ENCODE assay signal across 19 mouse cellular contexts in the genomic region with DNA sequence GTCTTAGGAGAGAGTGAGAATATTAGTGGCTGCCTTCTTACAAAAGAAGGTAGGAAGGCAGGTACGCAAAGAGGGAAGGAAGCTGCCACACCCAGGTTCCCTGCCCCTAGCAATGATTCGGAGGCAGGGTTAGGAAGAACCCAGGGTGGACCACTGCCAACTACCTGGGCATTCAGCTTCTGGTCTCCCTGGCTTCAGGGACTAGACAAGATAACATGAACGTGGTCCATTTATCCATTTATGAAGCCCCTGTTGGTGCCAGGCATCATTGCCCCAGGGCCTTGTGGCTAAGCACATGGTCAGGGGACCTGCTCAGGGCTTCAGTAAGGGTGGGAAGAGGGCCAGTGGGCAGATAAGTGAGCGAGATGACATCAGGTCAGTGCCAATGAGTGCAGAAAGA.
A peak's percentile ranks its signal among the peaks of the same experiment; 100 is the strongest.
DNase-seq lines count a peak whose midpoint lies in the region; ATAC-seq lines count a peak whose summit lies in the region.
"Had no signal": no experiment of that assay in that cellular context is flagged by ENCODE, and none has a peak within 500 bp of the region (broad histone marks: within the 10 kb centered on the region; RNA-seq: fewer than 3 reads in every experiment).

No protein-coding gene starts in this region.

- H3K9me3 ChIP-seq in hindbrain, embryonic 16.5 days (ENCODE audit: control insufficient read depth, low read length): no peaks in the 10 kb centered on the region
- H3K9me3 ChIP-seq in hindbrain, embryonic 10.5 days: no peaks in the 10 kb centered on the region
- H3K9me3 ChIP-seq: embryonic facial prominence, embryonic 12.5 days; forebrain, embryonic 13.5 days; forebrain, embryonic 15.5 days; G1E had no signal

- peak; percentile 76 to 79 for DNase-seq in cerebellum, postnatal 10 days
- DNase-seq in cerebellum, adult 11-12 months: no peak
- DNase-seq in cerebellum, postnatal 25 days: peak; percentile 47 to 68
- no peak for DNase-seq in cerebellum, adult 9-10 months
- DNase-seq in hindbrain, embryonic 10.5 days (ENCODE audit: low spot score): no peak
- DNase-seq: adrenal gland, adult 8-10 months; adrenal gland, postnatal 14 days; adrenal gland, postnatal 36 days; B cell, adult 2 months; cerebellum, adult 9-11 months; forebrain, postnatal 0 days had no signal

- no peak overlapping the region for H3K27ac ChIP-seq in hindbrain, embryonic 16.5 days (ENCODE audit: low read depth, low read length)
- H3K27ac ChIP-seq in hindbrain, embryonic 10.5 days: no peak overlapping the region
- H3K27ac ChIP-seq: embryonic facial prominence, embryonic 12.5 days; forebrain, embryonic 13.5 days; forebrain, embryonic 15.5 days had no signal

- no peaks in the 10 kb centered on the region for H3K27me3 ChIP-seq in hindbrain, embryonic 16.5 days (replicated peaks; ENCODE audit: control insufficient read depth, insufficient read depth, low read length)
- peaks cover 18% of the 10 kb centered on the region for H3K27me3 ChIP-seq in hindbrain, embryonic 10.5 days (ENCODE audit: insufficient read depth, poor library complexity, severe bottlenecking)
- H3K27me3 ChIP-seq: embryonic facial prominence, embryonic 12.5 days; forebrain, embryonic 13.5 days; forebrain, embryonic 15.5 days had no signal

- no peaks in the 10 kb centered on the region for H3K36me3 ChIP-seq in hindbrain, embryonic 16.5 days (ENCODE audit: control insufficient read depth, insufficient read depth, low read length)
- H3K36me3 ChIP-seq in hindbrain, embryonic 10.5 days: no peaks in the 10 kb centered on the region
- H3K36me3 ChIP-seq: embryonic facial prominence, embryonic 12.5 days; forebrain, embryonic 15.5 days; G1E had no signal

- no peak overlapping the region for H3K4me2 ChIP-seq in hindbrain, embryonic 16.5 days (ENCODE audit: low read length)
- H3K4me2 ChIP-seq: embryonic facial prominence, embryonic 12.5 days; forebrain, embryonic 13.5 days; forebrain, embryonic 15.5 days had no signal

- 0 out of 2 replicates have a peak, but pooled peaks have one; percentile 29 for ATAC-seq in hindbrain, embryonic 16.5 days
- ATAC-seq: activated CD4-positive, CD25-positive, alpha-beta regulatory T cell, adult 4 months; CD4-positive, CD25-positive, alpha-beta regulatory T cell, adult 4 months; forebrain, embryonic 13.5 days; forebrain, embryonic 15.5 days; forebrain, postnatal 0 days; Patski had no signal

- no peak overlapping the region for H3K9ac ChIP-seq in hindbrain, embryonic 16.5 days (ENCODE audit: low read depth, low read length)
- H3K9ac ChIP-seq: embryonic facial prominence, embryonic 12.5 days; forebrain, embryonic 13.5 days; forebrain, embryonic 15.5 days; forebrain, postnatal 0 days had no signal

- WGBS in hindbrain, embryonic 16.5 days: 92% methylated on average over 4 of the region's 4 CpGs
- 92% methylated on average over 4 of the region's 4 CpGs for WGBS in hindbrain, embryonic 10.5 days

- no peaks in the 10 kb centered on the region; the same call in 1 of the 2 replicates for H3K4me1 ChIP-seq in hindbrain, embryonic 16.5 days (ENCODE audit: control insufficient read depth, insufficient read depth, low read depth, low read length)
- H3K4me1 ChIP-seq in hindbrain, embryonic 10.5 days (replicated peaks): peaks cover 4% of the 10 kb centered on the region
- H3K4me1 ChIP-seq: embryonic facial prominence, embryonic 12.5 days had no signal

- no peak overlapping the region for H3K4me3 ChIP-seq in hindbrain, embryonic 16.5 days (ENCODE audit: low read length)
- H3K4me3 ChIP-seq in hindbrain, embryonic 10.5 days: no peak overlapping the region
- H3K4me3 ChIP-seq: embryonic facial prominence, embryonic 12.5 days; forebrain, embryonic 13.5 days; forebrain, embryonic 15.5 days had no signal

Comparison
In these comparisons a context has a peak if more than half of its experiments do, and no peak if none do; other contexts are left out.
1. DNase-seq: peak in cerebellum, postnatal 10 days (2 of 2) and cerebellum, postnatal 25 days (2 of 2); none in cerebellum, adult 11-12 months (single experiment), cerebellum, adult 9-10 months (single experiment) and hindbrain, embryonic 10.5 days (single experiment).